Mouse (Mus musculus): ENCODE results near the gene Fbxl17.

The Fbxl17 gene

GRCm38 (mm10) chr17:63280990-63281389, 218.8 kb downstream of the Fbxl17 start:
- no peak for DNase-seq (ENCODE audit: low spot score in 2 of 2)

GRCm38 (mm10) chr17:63279144-63279543, 220.7 kb downstream of the Fbxl17 start:
- no peak for DNase-seq (ENCODE audit: low spot score in 2 of 2)

- no peak for DNase-seq (ENCODE audit: low spot score in 2 of 2)
Observed at GRCm38 (mm10) chr17:63273353-63273752, 226.5 kb downstream of the Fbxl17 start.

GRCm38 (mm10) chr17:63272914-63273313, 226.9 kb downstream of the Fbxl17 start:
- DNase-seq (ENCODE audit: low spot score in 2 of 2), result no peak

- no peak for DNase-seq (ENCODE audit: low spot score in 2 of 2)
Observed at GRCm38 (mm10) chr17:63271000-63271399, 228.8 kb downstream of the Fbxl17 start.

- peak in 1 of 2 experiments; percentile 52 for DNase-seq (ENCODE audit: low spot score in 2 of 2)
Observed at GRCm38 (mm10) chr17:63270513-63270912, 229.3 kb downstream of the Fbxl17 start.

- no peak for DNase-seq (ENCODE audit: low spot score in 2 of 2)
Observed at GRCm38 (mm10) chr17:63262674-63263073, 237.1 kb downstream of the Fbxl17 start.

- no peak for DNase-seq (ENCODE audit: low spot score in 2 of 2)
Observed at GRCm38 (mm10) chr17:63261508-63262141, 238.2 kb downstream of the Fbxl17 start.

- DNase-seq (ENCODE audit: low spot score in 2 of 2), result no peak
Observed at GRCm38 (mm10) chr17:63259091-63259490, 240.7 kb downstream of the Fbxl17 start.

GRCm38 (mm10) chr17:63246144-63246619, 253.6 kb downstream of the Fbxl17 start:
- DNase-seq (ENCODE audit: low spot score in 2 of 2), result no peak

GRCm38 (mm10) chr17:63245472-63245871, 254.3 kb downstream of the Fbxl17 start:
- DNase-seq (ENCODE audit: low spot score in 2 of 2), result no peak

GRCm38 (mm10) chr17:63242761-63243160, 257.1 kb downstream of the Fbxl17 start:
- no peak for DNase-seq (ENCODE audit: low spot score in 2 of 2)

- no peak for DNase-seq (ENCODE audit: low spot score in 2 of 2)
Observed at GRCm38 (mm10) chr17:63240731-63241106, 259.1 kb downstream of the Fbxl17 start.

GRCm38 (mm10) chr17:63240021-63240730, 259.6 kb downstream of the Fbxl17 start:
- no peak for DNase-seq (ENCODE audit: low spot score in 2 of 2)

- no peak for DNase-seq (ENCODE audit: low spot score in 2 of 2)
Observed at GRCm38 (mm10) chr17:63236846-63237245, 263.0 kb downstream of the Fbxl17 start.

GRCm38 (mm10) chr17:63236221-63236620, 263.6 kb downstream of the Fbxl17 start:
- DNase-seq (ENCODE audit: low spot score in 2 of 2), result no peak

- DNase-seq (ENCODE audit: low spot score in 2 of 2), result no peak
Observed at GRCm38 (mm10) chr17:63235821-63236220, 264.0 kb downstream of the Fbxl17 start.

GRCm38 (mm10) chr17:63229111-63229510, 270.7 kb downstream of the Fbxl17 start:
- no peak for DNase-seq (ENCODE audit: low spot score in 2 of 2)

- no peak for DNase-seq (ENCODE audit: low spot score in 2 of 2)
Observed at GRCm38 (mm10) chr17:63226380-63226779, 273.4 kb downstream of the Fbxl17 start.

GRCm38 (mm10) chr17:63225959-63226358, 273.9 kb downstream of the Fbxl17 start:
- DNase-seq (ENCODE audit: low spot score in 2 of 2), result no peak

- DNase-seq (ENCODE audit: low spot score in 2 of 2), result no peak
Observed at GRCm38 (mm10) chr17:63223675-63224074, 276.1 kb downstream of the Fbxl17 start.

- no peak for DNase-seq (ENCODE audit: low spot score in 2 of 2)
Observed at GRCm38 (mm10) chr17:63221632-63222031, 278.2 kb downstream of the Fbxl17 start.

GRCm38 (mm10) chr17:63220821-63221220, 279.0 kb downstream of the Fbxl17 start:
- no peak for DNase-seq (ENCODE audit: low spot score in 2 of 2)

Data from frontal cortex, postnatal 36 days (tissue).